Mouse (Mus musculus) cerebellum, postnatal 25 days (tissue): ENCODE measurements around the gene Clta.

ENCODE experiments used
- DNase-seq, 2 experiments: peaks; one replicate each; pipeline ENCODE4 v3.0.0; 2021; ENCODE audit warnings: mixed read lengths in 2 of 2

Gene Clta

GRCm38 (mm10) chr4:44073799-44074198 lies 69.5 kb downstream of the Clta start:
- DNase-seq, result no peak

GRCm38 (mm10) chr4:44074422-44074821 lies 70.2 kb downstream of the Clta start:
- no peak for DNase-seq

- no peak for DNase-seq
Observed at GRCm38 (mm10) chr4:44078358-44078933, 74.2 kb downstream of the Clta start.
